Mouse (Mus musculus) MEL (cell line): ENCODE measurements around the gene Pip5k1b. TPM values are rescaled to one million over a fixed set of nuclear protein-coding genes. Genes with fewer than 3 reads are reported as not detected.

ENCODE experiments used
- DNase-seq: peaks from one replicate; pipeline ENCODE4 v3.0.0; 2011; ENCODE audit warnings: low read depth, low spot score
- H3K27ac ChIP-seq: 2 replicates; pipeline ENCODE4 v1.5.1; 2012; ENCODE audit warnings: low read depth, mild to moderate bottlenecking, control low read depth, low read length, moderate library complexity; ENCODE audit not compliant: control insufficient read depth
- H3K27me3 ChIP-seq, 2 experiments: fragments of 150-350 bp in 1 of 2; sonication (generic) in 1 of 2; 2 replicates each; pipeline ENCODE4 v1.6.1; 2012; ENCODE audit warnings: low read length in 2 of 2, mild to moderate bottlenecking in 2 of 2, improper control_type of control experiment in 1 of 2, moderate library complexity in 1 of 2; ENCODE audit not compliant: insufficient read depth in 2 of 2, control insufficient read depth in 1 of 2
- H3K36me3 ChIP-seq, 2 experiments: 2 replicates each; pipeline ENCODE4 v1.6.1; 2012 to 2014; ENCODE audit warnings: low read length in 2 of 2, improper control_type of control experiment in 1 of 2, inconsistent platforms in 1 of 2, mild to moderate bottlenecking in 1 of 2; ENCODE audit not compliant: insufficient read depth in 2 of 2, control insufficient read depth in 1 of 2
- H3K4me1 ChIP-seq, 2 experiments: fragments of 150-350 bp in 1 of 2; sonication (generic) in 1 of 2; 2 replicates each; pipeline ENCODE4 v1.6.1; 2012; ENCODE audit warnings: low read length in 2 of 2, improper control_type of control experiment in 1 of 2, mild to moderate bottlenecking in 1 of 2; ENCODE audit not compliant: insufficient read depth in 2 of 2, control insufficient read depth in 1 of 2
- H3K4me3 ChIP-seq, 2 experiments: fragments of 150-350 bp in 1 of 2; sonication (generic) in 1 of 2; 2 replicates each; pipeline ENCODE4 v1.5.1; 2012; ENCODE audit warnings: low read depth in 2 of 2, low read length in 2 of 2, mild to moderate bottlenecking in 2 of 2, moderate library complexity in 2 of 2, control low read depth in 1 of 2, improper control_type of control experiment in 1 of 2; ENCODE audit not compliant: control insufficient read depth in 1 of 2, insufficient read depth in 1 of 2
- H3K79me2 ChIP-seq: 2 replicates; pipeline ENCODE4 v1.6.1; 2012; ENCODE audit warnings: mild to moderate bottlenecking, low read length, moderate library complexity; ENCODE audit not compliant: control insufficient read depth, poor library complexity, insufficient read depth
- H3K9ac ChIP-seq: 2 replicates; pipeline ENCODE4 v1.6.1; 2012; ENCODE audit warnings: low read depth, mild to moderate bottlenecking, control low read depth, low read length, moderate library complexity; ENCODE audit not compliant: control insufficient read depth, poor library complexity, severe bottlenecking
- H3K9me3 ChIP-seq: fragments of 150-350 bp; sonication (generic); replicated peaks from 2 replicates; pipeline ENCODE4 v1.6.1; 2012; ENCODE audit warnings: mild to moderate bottlenecking, low read length, improper control_type of control experiment, moderate library complexity; ENCODE audit not compliant: insufficient read depth
- CHD2 ChIP-seq: IDR thresholded peaks from 2 replicates; pipeline ENCODE4 v1.6.1; 2011; ENCODE audit warnings: low read length, improper control_type of control experiment
- CTCF ChIP-seq, 3 experiments: IDR thresholded peaks in 2 of 3; conservative IDR thresholded peaks in 1 of 3; 2 replicates each; pipeline ENCODE4 v1.5.1; 2011 to 2012; ENCODE audit warnings: low read length in 3 of 3, low read depth in 2 of 3, mild to moderate bottlenecking in 2 of 3, improper control_type of control experiment in 1 of 3, inconsistent platforms in 1 of 3, mixed read lengths in 1 of 3, moderate library complexity in 1 of 3; ENCODE audit not compliant: control insufficient read depth in 1 of 3, insufficient read depth in 1 of 3, poor library complexity in 1 of 3, severe bottlenecking in 1 of 3
- E2F4 ChIP-seq: IDR thresholded peaks from 2 replicates; pipeline ENCODE4 v1.6.1; 2011; ENCODE audit warnings: low read depth, low read length, improper control_type of control experiment, borderline replicate concordance
- ELF1 ChIP-seq: IDR thresholded peaks from 2 replicates; pipeline ENCODE4 v1.6.1; 2014; ENCODE audit warnings: low read depth, mild to moderate bottlenecking, inconsistent platforms, low read length, improper control_type of control experiment, moderate library complexity
- ETS1 ChIP-seq: IDR thresholded peaks from 2 replicates; pipeline ENCODE4 v1.6.1; 2012; ENCODE audit warnings: low read depth, mild to moderate bottlenecking, inconsistent platforms, low read length, improper control_type of control experiment, moderate library complexity
- GABPA ChIP-seq: IDR thresholded peaks from 2 replicates; pipeline ENCODE4 v1.6.1; 2012; ENCODE audit warnings: low read depth, mild to moderate bottlenecking, inconsistent platforms, low read length, improper control_type of control experiment, moderate library complexity
- KAT2A ChIP-seq: conservative IDR thresholded peaks from 2 replicates; pipeline ENCODE4 v1.6.1; 2012; ENCODE audit warnings: low read depth, low read length, improper control_type of control experiment, inconsistent platforms
- MXI1 ChIP-seq: IDR thresholded peaks from 2 replicates; pipeline ENCODE4 v1.6.1; 2011; ENCODE audit warnings: mild to moderate bottlenecking, low read depth, low read length, improper control_type of control experiment
- MYB ChIP-seq: IDR thresholded peaks from 2 replicates; pipeline ENCODE4 v1.6.1; 2011; ENCODE audit warnings: mild to moderate bottlenecking, low read depth, low read length, improper control_type of control experiment
- NELFE ChIP-seq: IDR thresholded peaks from 2 replicates; pipeline ENCODE4 v1.6.1; 2011; ENCODE audit warnings: low read depth, low read length, improper control_type of control experiment
- POLR2A ChIP-seq, 2 experiments: IDR thresholded peaks; 2 replicates each; pipeline ENCODE4 v1.6.1; 2011 to 2012; ENCODE audit warnings: low read length in 2 of 2, mild to moderate bottlenecking in 2 of 2, control low read depth in 1 of 2, improper control_type of control experiment in 1 of 2, low read depth in 1 of 2, moderate library complexity in 1 of 2; ENCODE audit not compliant: control insufficient read depth in 1 of 2, insufficient read depth in 1 of 2, poor library complexity in 1 of 2
- POLR2AphosphoS2 ChIP-seq: IDR thresholded peaks from 2 replicates; pipeline ENCODE4 v1.6.1; 2011; ENCODE audit warnings: low read length, improper control_type of control experiment
- POLR2AphosphoS5 ChIP-seq: IDR thresholded peaks from 2 replicates; pipeline ENCODE4 v1.6.1; 2012; ENCODE audit warnings: low read depth, borderline replicate concordance, mild to moderate bottlenecking, inconsistent platforms, low read length, moderate library complexity, mixed read lengths
- RAD21 ChIP-seq: IDR thresholded peaks from 2 replicates; pipeline ENCODE4 v1.6.1; 2011; ENCODE audit warnings: mild to moderate bottlenecking, low read depth, low read length, improper control_type of control experiment
- SMC3 ChIP-seq: IDR thresholded peaks from 2 replicates; pipeline ENCODE4 v1.6.1; 2011; ENCODE audit warnings: low read depth, low read length, improper control_type of control experiment
- ZC3H11A ChIP-seq: IDR thresholded peaks from 2 replicates; pipeline ENCODE4 v1.6.1; 2012; ENCODE audit warnings: low read depth, mild to moderate bottlenecking, inconsistent platforms, low read length, improper control_type of control experiment
- ZKSCAN1 ChIP-seq: IDR thresholded peaks from 2 replicates; pipeline ENCODE4 v1.6.1; 2012; ENCODE audit warnings: low read depth, mild to moderate bottlenecking, inconsistent platforms, low read length, improper control_type of control experiment, moderate library complexity
- ZMIZ1 ChIP-seq: IDR thresholded peaks from 2 replicates; pipeline ENCODE4 v1.6.1; 2012; ENCODE audit warnings: low read depth, mild to moderate bottlenecking, inconsistent platforms, low read length, improper control_type of control experiment, moderate library complexity
- polyA plus RNA-seq, 2 experiments: library from polyadenylated mRNA; stranded (reverse) in 1 of 2; unstranded in 1 of 2; fragments of >175 nt in 1 of 2; fragments of >200 nt in 1 of 2; gene quantifications; 2 replicates each; pipeline versions ENCODE4 v1.2.1 to v1.2.4; 2012; ENCODE audit warnings: low replicate concordance in 2 of 2, low read depth in 1 of 2; ENCODE audit not compliant: insufficient read length in 2 of 2, insufficient read depth in 1 of 2, missing spikeins in 1 of 2
- total RNA-seq: library from RNA; depleted of rRNA; stranded (reverse); fragments of 300-350 nt; gene quantifications from 2 replicates; pipeline ENCODE4 v1.2.3, GENCODE M21; 2012

The Pip5k1b gene
- total and polyA plus RNA-seq, 3 experiments: 3.4 to 10.0 TPM; not detected in 1

DNA sequence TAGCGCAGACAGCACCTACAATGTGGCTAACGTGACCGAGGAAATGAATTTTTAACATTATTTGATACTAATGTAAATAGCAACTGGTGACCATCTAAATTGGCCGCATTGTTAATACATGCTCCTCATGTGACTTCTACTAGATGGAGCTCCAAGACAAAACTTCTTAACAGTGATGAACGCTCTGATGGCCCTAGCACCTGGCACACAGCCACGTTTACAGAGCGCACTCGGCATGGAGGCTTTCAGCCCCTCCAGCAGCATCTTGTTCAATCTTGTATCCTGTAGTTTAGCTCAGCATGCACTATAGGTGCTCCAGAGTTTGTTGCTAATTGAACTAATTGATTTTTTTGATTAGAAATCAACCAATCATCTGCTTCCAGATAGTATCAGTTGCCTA, 15.3 kb upstream of the Pip5k1b start:
- H3K79me2 ChIP-seq: no peaks in the 10 kb centered on the region
- no peak for DNase-seq
- H3K27me3 ChIP-seq: peaks cover 0 to 2% of the 10 kb centered on the region in 2 experiments; a peak in 1 of 4 replicates
- TF ChIP-seq E2F4 (no peak), POLR2A (IDR thresholded peaks at IDR 0.05; ENCODE audit: control insufficient read depth in 1 of 2, insufficient read depth in 1 of 2, low read depth in 1 of 2, low read length in 2 of 2, poor library complexity in 1 of 2) (no peak), POLR2AphosphoS2 (no peak), ELF1 (no peak), NELFE (no peak), ETS1 (no peak), GABPA (no peak), MYB (no peak), KAT2A (no peak), ZKSCAN1 (no peak), RAD21 (no peak), POLR2AphosphoS5 (no peak), MXI1 (no peak), ZMIZ1 (no peak), CHD2 (no peak), SMC3 (no peak)
- H3K4me1 ChIP-seq: no peaks in the 10 kb centered on the region
- H3K27ac ChIP-seq: no peak overlapping the region
- H3K4me3 ChIP-seq: no peak overlapping the region
- H3K9me3 ChIP-seq: no peaks in the 10 kb centered on the region
- no peak overlapping the region for H3K9ac ChIP-seq
- H3K36me3 ChIP-seq: no peaks in the 10 kb centered on the region

GRCm38 (mm10) chr19:24557456-24557855, 1.8 kb upstream of the Pip5k1b start:
- H3K27ac ChIP-seq: no peak overlapping the region
- H3K9me3 ChIP-seq: no peaks in the 10 kb centered on the region
- no peak for DNase-seq
- H3K79me2 ChIP-seq: peaks cover 6% of the 10 kb centered on the region
- TF ChIP-seq CTCF (IDR thresholded peaks at IDR 0.05 in 2 of 3, conservative IDR thresholded peaks at IDR 0.05 in 1 of 3; ENCODE audit: control insufficient read depth in 1 of 3, insufficient read depth in 1 of 3, low read depth in 2 of 3, low read length in 3 of 3, poor library complexity in 1 of 3, severe bottlenecking in 1 of 3) (0 out of 6 replicates have a peak, but pooled peaks of 1 of the 3 experiments have one; percentile 4), ELF1 (no peak), POLR2AphosphoS5 (no peak), ZC3H11A (no peak)
- no peaks in the 10 kb centered on the region for H3K27me3 ChIP-seq
- peaks cover 0 to 9% of the 10 kb centered on the region in 2 experiments; a peak in 2 of 4 replicates for H3K36me3 ChIP-seq
- no peak overlapping the region for H3K4me3 ChIP-seq
- H3K4me1 ChIP-seq: peaks cover 6 to 14% of the 10 kb centered on the region in 2 experiments
- H3K9ac ChIP-seq: no peak overlapping the region
